Mouse (Mus musculus): ENCODE measurements at regions not wholly inside any gene's neighbourhood (a gene's known extent, or its start where the extent isn't known, plus 50 kb on each side); places are given as distances from the start of the nearest gene placed in this dataset.

- Histone ChIP-seq H3K4me1 (ENCODE audit: control insufficient read depth, insufficient read depth, low read length) (no peaks in the 10 kb centered on the region), H3K4me2 (no peak overlapping the region), H3K36me3 (ENCODE audit: control insufficient read depth, insufficient read depth, low read length) (no peaks in the 10 kb centered on the region), H3K9me3 (replicated peaks; ENCODE audit: control insufficient read depth, low read length) (no peaks in the 10 kb centered on the region), H3K4me3 (ENCODE audit: low read depth, low read length) (no peak overlapping the region), H3K9ac (ENCODE audit: low read depth, low read length) (no peak overlapping the region), H3K27ac (ENCODE audit: low read depth, low read length) (no peak overlapping the region), H3K27me3 (ENCODE audit: control insufficient read depth, insufficient read depth, low read length) (no peaks in the 10 kb centered on the region)
- ATAC-seq (replicated peaks; ENCODE audit: insufficient number of reproducible peaks, low FRiP score, low TSS enrichment), result no peak
- WGBS (ENCODE audit: insufficient replicate concordance), result 83% methylated on average over 2 of the region's 2 CpGs
Measured at GRCm38 (mm10) chr12:91999031-91999430, 150.1 kb upstream of the Sel1l start.

- 70% methylated on average over 1 of the region's 1 CpGs for WGBS (ENCODE audit: insufficient replicate concordance)
- Histone ChIP-seq H3K9ac (ENCODE audit: low read depth, low read length) (no peak overlapping the region), H3K9me3 (replicated peaks; ENCODE audit: control insufficient read depth, low read length) (no peaks in the 10 kb centered on the region), H3K27me3 (ENCODE audit: control insufficient read depth, insufficient read depth, low read length) (no peaks in the 10 kb centered on the region), H3K4me3 (ENCODE audit: low read depth, low read length) (no peak overlapping the region), H3K27ac (ENCODE audit: low read depth, low read length) (no peak overlapping the region), H3K4me1 (ENCODE audit: control insufficient read depth, insufficient read depth, low read length) (no peaks in the 10 kb centered on the region), H3K36me3 (ENCODE audit: control insufficient read depth, insufficient read depth, low read length) (no peaks in the 10 kb centered on the region), H3K4me2 (no peak overlapping the region)
- ATAC-seq (replicated peaks; ENCODE audit: insufficient number of reproducible peaks, low FRiP score, low TSS enrichment), result no peak
Measured at GRCm38 (mm10) chr12:91997404-91997803, 148.4 kb upstream of the Sel1l start.

GRCm38 (mm10) chr12:91995545-91995944 lies 146.6 kb upstream of the Sel1l start:
- Histone ChIP-seq H3K4me2 (no peak overlapping the region), H3K4me3 (ENCODE audit: low read depth, low read length) (no peak overlapping the region), H3K27me3 (ENCODE audit: control insufficient read depth, insufficient read depth, low read length) (no peaks in the 10 kb centered on the region), H3K36me3 (ENCODE audit: control insufficient read depth, insufficient read depth, low read length) (no peaks in the 10 kb centered on the region), H3K9ac (ENCODE audit: low read depth, low read length) (no peak overlapping the region), H3K4me1 (ENCODE audit: control insufficient read depth, insufficient read depth, low read length) (no peaks in the 10 kb centered on the region), H3K9me3 (replicated peaks; ENCODE audit: control insufficient read depth, low read length) (no peaks in the 10 kb centered on the region), H3K27ac (ENCODE audit: low read depth, low read length) (no peak overlapping the region)
- 62% methylated on average over 2 of the region's 2 CpGs for WGBS (ENCODE audit: insufficient replicate concordance)
- no peak for ATAC-seq (replicated peaks; ENCODE audit: insufficient number of reproducible peaks, low FRiP score, low TSS enrichment)

- H3K4me3 ChIP-seq (ENCODE audit: low read depth, low read length), result no peak overlapping the region
- ATAC-seq (replicated peaks; ENCODE audit: insufficient number of reproducible peaks, low FRiP score, low TSS enrichment), result no peak
- 84% methylated on average over 4 of the region's 4 CpGs for WGBS (ENCODE audit: insufficient replicate concordance)
Measured at GRCm38 (mm10) chr12:91986448-91986847, 137.5 kb upstream of the Sel1l start.

GRCm38 (mm10) chr12:91980321-91980720 lies 131.4 kb upstream of the Sel1l start:
- H3K4me3 ChIP-seq (ENCODE audit: low read depth, low read length), result no peak overlapping the region
- no peak overlapping the region for H3K4me2 ChIP-seq
- no peak overlapping the region for H3K27ac ChIP-seq (ENCODE audit: low read depth, low read length)
- no peaks in the 10 kb centered on the region for H3K4me1 ChIP-seq (ENCODE audit: control insufficient read depth, insufficient read depth, low read length)
- no peaks in the 10 kb centered on the region for H3K9me3 ChIP-seq (replicated peaks; ENCODE audit: control insufficient read depth, low read length)
- no peak for ATAC-seq (replicated peaks; ENCODE audit: insufficient number of reproducible peaks, low FRiP score, low TSS enrichment)
- no peaks in the 10 kb centered on the region for H3K36me3 ChIP-seq (ENCODE audit: control insufficient read depth, insufficient read depth, low read length)
- 68% methylated on average over 7 of the region's 7 CpGs for WGBS (ENCODE audit: insufficient replicate concordance)
- H3K9ac ChIP-seq (ENCODE audit: low read depth, low read length), result no peak overlapping the region
- H3K27me3 ChIP-seq (ENCODE audit: control insufficient read depth, insufficient read depth, low read length), result no peaks in the 10 kb centered on the region

More at GRCm38 (mm10) chr12:91986448-91986847, 137.5 kb upstream of the Sel1l start:
- Histone ChIP-seq H3K36me3 (ENCODE audit: control insufficient read depth, insufficient read depth, low read length) (no peaks in the 10 kb centered on the region), H3K9me3 (replicated peaks; ENCODE audit: control insufficient read depth, low read length) (no peaks in the 10 kb centered on the region), H3K27me3 (ENCODE audit: control insufficient read depth, insufficient read depth, low read length) (no peaks in the 10 kb centered on the region), H3K27ac (ENCODE audit: low read depth, low read length) (no peak overlapping the region), H3K4me2 (no peak overlapping the region), H3K4me1 (ENCODE audit: control insufficient read depth, insufficient read depth, low read length) (no peaks in the 10 kb centered on the region), H3K9ac (ENCODE audit: low read depth, low read length) (no peak overlapping the region)

- no peak overlapping the region for H3K4me3 ChIP-seq (ENCODE audit: low read depth, low read length)
- no peak overlapping the region for H3K27ac ChIP-seq (ENCODE audit: low read depth, low read length)
- WGBS (ENCODE audit: insufficient replicate concordance), result 50% methylated on average over 1 of the region's 1 CpGs
- no peaks in the 10 kb centered on the region for H3K36me3 ChIP-seq (ENCODE audit: control insufficient read depth, insufficient read depth, low read length)
- H3K9ac ChIP-seq (ENCODE audit: low read depth, low read length), result no peak overlapping the region
- H3K27me3 ChIP-seq (ENCODE audit: control insufficient read depth, insufficient read depth, low read length), result no peaks in the 10 kb centered on the region
- no peaks in the 10 kb centered on the region for H3K9me3 ChIP-seq (replicated peaks; ENCODE audit: control insufficient read depth, low read length)
- ATAC-seq (replicated peaks; ENCODE audit: insufficient number of reproducible peaks, low FRiP score, low TSS enrichment), result no peak
- H3K4me1 ChIP-seq (ENCODE audit: control insufficient read depth, insufficient read depth, low read length), result no peaks in the 10 kb centered on the region
- no peak overlapping the region for H3K4me2 ChIP-seq
Measured at GRCm38 (mm10) chr12:91971045-91971444, 122.1 kb upstream of the Sel1l start.

GRCm38 (mm10) chr12:91965937-91966336 lies 117.0 kb upstream of the Sel1l start:
- 82% methylated on average over 1 of the region's 1 CpGs for WGBS (ENCODE audit: insufficient replicate concordance)
- H3K9ac ChIP-seq (ENCODE audit: low read depth, low read length), result no peak overlapping the region

GRCm38 (mm10) chr12:91963239-91963638 lies 114.3 kb upstream of the Sel1l start:
- Histone ChIP-seq H3K27me3 (ENCODE audit: control insufficient read depth, insufficient read depth, low read length) (no peaks in the 10 kb centered on the region), H3K4me2 (no peak overlapping the region), H3K9me3 (replicated peaks; ENCODE audit: control insufficient read depth, low read length) (no peaks in the 10 kb centered on the region), H3K4me1 (ENCODE audit: control insufficient read depth, insufficient read depth, low read length) (no peaks in the 10 kb centered on the region; the same call in 1 of the 2 replicates), H3K4me3 (ENCODE audit: low read depth, low read length) (no peak overlapping the region), H3K9ac (ENCODE audit: low read depth, low read length) (no peak overlapping the region), H3K36me3 (ENCODE audit: control insufficient read depth, insufficient read depth, low read length) (no peaks in the 10 kb centered on the region), H3K27ac (ENCODE audit: low read depth, low read length) (no peak overlapping the region)
- 30% methylated on average over 5 of the region's 5 CpGs for WGBS (ENCODE audit: insufficient replicate concordance)
- no peak for ATAC-seq (replicated peaks; ENCODE audit: insufficient number of reproducible peaks, low FRiP score, low TSS enrichment)

More at GRCm38 (mm10) chr12:91965937-91966336, 117.0 kb upstream of the Sel1l start:
- H3K4me3 ChIP-seq (ENCODE audit: low read depth, low read length), result no peak overlapping the region
- H3K27ac ChIP-seq (ENCODE audit: low read depth, low read length), result no peak overlapping the region
- H3K4me2 ChIP-seq, result no peak overlapping the region
- no peaks in the 10 kb centered on the region for H3K27me3 ChIP-seq (ENCODE audit: control insufficient read depth, insufficient read depth, low read length)
- no peaks in the 10 kb centered on the region; the same call in 1 of the 2 replicates for H3K4me1 ChIP-seq (ENCODE audit: control insufficient read depth, insufficient read depth, low read length)
- ATAC-seq (replicated peaks; ENCODE audit: insufficient number of reproducible peaks, low FRiP score, low TSS enrichment), result no peak
- no peaks in the 10 kb centered on the region for H3K9me3 ChIP-seq (replicated peaks; ENCODE audit: control insufficient read depth, low read length)
- H3K36me3 ChIP-seq (ENCODE audit: control insufficient read depth, insufficient read depth, low read length), result no peaks in the 10 kb centered on the region

- Histone ChIP-seq H3K4me3 (ENCODE audit: low read depth, low read length) (no peak overlapping the region), H3K27me3 (ENCODE audit: control insufficient read depth, insufficient read depth, low read length) (no peaks in the 10 kb centered on the region), H3K27ac (ENCODE audit: low read depth, low read length) (no peak overlapping the region), H3K4me2 (no peak overlapping the region), H3K9ac (ENCODE audit: low read depth, low read length) (no peak overlapping the region), H3K4me1 (ENCODE audit: control insufficient read depth, insufficient read depth, low read length) (no peaks in the 10 kb centered on the region; the same call in 1 of the 2 replicates), H3K36me3 (ENCODE audit: control insufficient read depth, insufficient read depth, low read length) (no peaks in the 10 kb centered on the region), H3K9me3 (replicated peaks; ENCODE audit: control insufficient read depth, low read length) (no peaks in the 10 kb centered on the region)
- no peak for ATAC-seq (replicated peaks; ENCODE audit: insufficient number of reproducible peaks, low FRiP score, low TSS enrichment)
- WGBS (ENCODE audit: insufficient replicate concordance), result 26% methylated on average over 4 of the region's 4 CpGs
Measured at GRCm38 (mm10) chr12:91958086-91958485, 109.1 kb upstream of the Sel1l start.
